Mouse (Mus musculus): ENCODE measurements around the gene Ninj2.

The Ninj2 gene

DNA sequence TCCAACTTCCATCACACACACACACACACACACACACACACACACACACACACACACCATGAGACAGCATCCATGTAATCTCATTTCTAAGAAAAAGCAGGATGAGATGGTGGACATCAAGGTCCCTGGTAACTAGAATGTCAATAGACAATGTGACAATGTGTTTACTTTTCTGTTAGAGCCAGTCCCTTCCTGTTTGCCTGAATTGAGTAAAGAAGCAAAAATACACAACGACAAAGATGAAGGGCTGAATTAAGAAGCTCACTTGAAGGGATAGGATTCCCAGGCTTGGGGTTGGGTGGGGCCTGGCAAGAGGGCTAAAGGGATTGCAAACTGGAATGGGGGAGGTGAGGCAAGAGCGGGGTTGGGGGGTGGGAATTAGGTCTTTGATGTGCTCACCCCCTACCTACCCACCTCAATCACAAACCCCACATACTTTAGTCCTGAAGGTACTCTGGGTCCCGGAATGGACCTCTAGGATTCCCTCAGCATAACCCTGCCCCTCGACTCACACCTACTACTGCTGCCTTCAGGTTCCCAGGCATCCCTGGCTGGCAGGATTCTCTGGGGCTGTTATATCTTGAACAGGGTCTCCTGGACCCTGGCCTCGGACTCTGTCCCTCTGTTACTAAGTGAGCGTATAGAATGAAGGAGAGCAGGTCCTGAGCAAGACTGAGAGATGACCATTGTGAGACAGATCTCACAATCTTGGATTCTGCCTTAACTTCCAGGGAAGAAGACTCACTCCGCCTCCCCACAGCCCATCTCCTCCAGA is 98.4 kb downstream of the Ninj2 start:
- in situ Hi-C loops (cut with MboI; ENCODE audit: low sequenced_read_pairs), result loop anchor here (25.0 kb wide), 1 partner anchor 154 kb away; the partner anchor contains the start of gene Wnk1

DNA sequence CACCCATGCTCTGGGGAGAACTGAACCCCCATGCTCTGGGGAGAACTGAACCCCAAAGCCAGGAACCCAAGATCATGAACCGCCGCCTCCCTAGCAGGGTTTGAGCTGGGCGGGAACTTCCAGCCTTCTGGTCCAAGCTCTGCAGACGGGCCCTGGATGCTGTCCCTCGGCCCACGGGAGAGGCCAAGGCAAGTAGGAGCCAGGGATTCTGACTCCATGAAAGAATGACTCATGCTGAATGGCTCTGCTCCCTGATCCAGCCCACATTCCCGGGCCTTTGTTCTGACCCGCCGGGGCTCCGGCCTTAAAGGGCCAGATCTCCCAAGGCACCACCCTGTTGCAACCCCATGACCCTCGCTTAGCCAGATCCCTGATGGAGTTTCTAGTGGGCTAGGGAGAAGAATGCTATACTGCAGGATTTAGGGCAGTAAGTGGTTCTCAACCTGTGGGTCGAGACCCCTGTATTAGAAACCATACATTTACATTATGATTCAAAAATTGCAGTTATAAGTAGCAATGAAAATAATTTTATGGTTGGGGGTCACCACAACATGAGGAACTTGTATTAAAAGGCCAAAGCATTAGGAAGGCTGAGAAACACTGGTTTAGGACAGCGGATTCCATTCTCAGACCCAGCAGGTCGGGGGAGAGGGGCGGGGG is 99.2 kb downstream of the Ninj2 start:
- in situ Hi-C loops (cut with MboI; ENCODE audit: low sequenced_read_pairs), result loop anchor here (25.0 kb wide), 1 partner anchor 155 kb away; the partner anchor contains the start of gene Wnk1

DNA sequence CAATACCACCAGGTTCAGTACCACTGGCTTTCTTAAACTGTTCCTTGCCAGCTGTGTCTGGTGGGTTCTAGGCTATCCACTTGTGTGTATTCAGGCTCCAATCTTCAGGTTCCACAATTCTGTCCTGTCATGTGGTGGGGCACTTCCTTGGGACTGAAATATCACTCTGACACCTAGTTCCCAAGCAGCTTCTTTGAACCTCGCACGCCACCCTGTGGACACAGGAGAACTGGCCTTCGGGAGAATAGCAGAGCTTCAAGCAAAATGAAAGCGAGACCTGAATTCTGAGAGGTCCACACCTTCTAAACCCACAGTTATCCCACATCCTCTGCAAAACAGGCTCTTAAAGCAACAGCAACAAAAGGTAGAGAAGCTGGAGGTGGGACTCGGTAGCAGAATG is 100.0 kb downstream of the Ninj2 start:
- in situ Hi-C loops (cut with MboI; ENCODE audit: low sequenced_read_pairs), result loop anchor here (25.0 kb wide), 1 partner anchor 156 kb away; the partner anchor contains the start of gene Wnk1

DNA sequence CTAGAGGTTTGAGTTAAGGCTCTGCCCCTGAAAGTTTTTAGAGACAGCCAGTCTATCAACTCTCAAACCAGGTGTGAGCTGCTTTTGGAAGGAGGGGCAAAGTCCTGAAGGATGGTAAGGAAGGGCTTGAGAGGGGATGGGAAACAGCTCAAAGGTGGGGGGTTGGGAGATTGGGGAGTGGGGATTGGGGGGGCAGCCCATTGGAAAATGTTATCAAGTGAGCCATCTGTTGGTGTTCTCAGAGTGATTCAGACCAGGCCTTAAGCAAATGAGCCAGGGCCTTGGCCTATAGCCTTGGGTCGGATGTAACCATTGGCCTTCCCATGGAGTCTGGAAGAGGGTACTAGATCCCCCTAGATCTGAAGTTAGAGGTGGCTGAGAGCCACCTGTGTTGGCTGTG is 100.6 kb downstream of the Ninj2 start:
- in situ Hi-C loops (cut with MboI; ENCODE audit: low sequenced_read_pairs), result loop anchor here (25.0 kb wide), 1 partner anchor 156 kb away; the partner anchor contains the start of gene Wnk1

DNA sequence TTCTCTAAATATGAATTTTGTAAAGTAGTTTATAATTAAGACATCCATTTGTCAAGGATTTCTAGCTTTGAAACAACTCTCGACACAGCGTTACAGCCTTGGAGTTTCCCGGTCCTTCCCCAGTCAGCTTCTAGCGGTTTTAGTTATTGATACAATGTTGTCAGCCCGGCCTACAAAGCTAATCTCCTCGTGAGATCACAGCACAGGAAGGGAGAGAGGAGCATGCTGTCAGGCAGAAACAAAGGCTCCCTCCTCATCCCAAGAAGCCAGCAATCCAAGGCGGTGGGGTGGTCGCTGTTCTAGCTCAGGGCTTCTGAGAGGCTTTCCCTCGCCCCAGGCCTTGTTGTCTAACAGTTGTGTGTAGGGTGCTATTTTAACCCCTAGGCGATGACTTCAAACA is 101.2 kb downstream of the Ninj2 start:
- in situ Hi-C loops (cut with MboI; ENCODE audit: low sequenced_read_pairs), result loop anchor here (25.0 kb wide), 1 partner anchor 157 kb away; the partner anchor contains the start of gene Wnk1

DNA sequence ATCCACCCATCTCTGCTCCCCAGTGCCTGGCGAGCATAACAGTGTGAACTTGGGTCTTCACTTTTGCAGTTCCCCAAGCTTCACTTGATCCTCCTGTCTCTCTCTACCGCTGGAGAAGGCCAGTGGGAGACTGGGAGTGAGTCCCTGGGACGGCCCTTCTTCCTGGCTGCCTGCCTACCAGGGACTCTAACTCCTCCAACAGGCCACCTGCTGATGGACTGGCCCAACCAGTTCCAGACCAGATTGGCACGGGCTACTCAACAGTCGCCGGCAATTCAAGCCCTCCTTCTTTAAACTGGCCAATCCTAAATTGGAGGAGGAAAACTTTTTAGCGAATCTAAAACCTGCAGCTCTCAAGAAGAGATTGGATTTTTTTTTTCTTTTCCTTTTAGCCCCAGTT is 101.8 kb downstream of the Ninj2 start:
- in situ Hi-C loops (cut with MboI; ENCODE audit: low sequenced_read_pairs), result loop anchor here (25.0 kb wide), 1 partner anchor 158 kb away; the partner anchor contains the start of gene Wnk1

DNA sequence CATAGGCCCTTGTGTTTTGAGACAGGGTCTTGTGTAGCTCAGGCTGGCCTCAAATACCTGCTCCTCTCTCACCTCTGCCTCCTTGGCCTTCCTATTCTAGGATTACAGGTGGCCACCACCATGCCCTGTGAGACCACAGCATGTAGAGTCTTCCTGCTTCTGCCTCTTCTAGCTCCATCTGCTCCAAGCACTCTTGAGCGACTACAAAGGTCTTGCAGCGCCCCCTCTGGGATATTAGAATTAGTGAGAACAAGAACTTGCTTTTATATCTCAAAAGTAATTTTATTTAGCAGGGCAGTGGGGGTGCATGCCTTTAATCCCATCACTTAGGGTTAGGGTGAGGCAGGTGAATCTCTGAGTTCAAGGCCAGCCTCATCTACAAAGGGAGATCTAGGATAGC is 103.7 kb downstream of the Ninj2 start:
- in situ Hi-C loops (cut with MboI; ENCODE audit: low sequenced_read_pairs), result loop anchor here (25.0 kb wide), 1 partner anchor 160 kb away; the partner anchor contains the start of gene Wnk1

DNA sequence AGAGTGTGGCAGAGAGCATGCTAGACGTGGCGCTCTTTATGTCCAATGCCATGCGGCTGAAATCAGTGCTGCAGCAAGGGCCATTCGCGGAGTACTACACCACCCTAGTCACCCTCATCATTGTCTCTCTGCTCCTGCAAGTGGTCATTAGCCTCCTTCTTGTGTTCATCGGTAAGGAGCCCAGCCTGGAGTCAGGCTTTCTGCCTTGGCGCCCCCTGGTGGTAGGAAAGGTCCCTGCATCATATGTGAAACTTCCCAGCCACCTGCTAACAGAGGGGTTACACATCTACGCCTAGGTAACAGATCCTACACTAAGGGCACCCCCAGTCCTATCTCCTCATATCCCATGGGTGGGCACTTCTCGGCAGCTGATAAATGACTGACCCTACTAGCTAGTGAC is 104.8 kb downstream of the Ninj2 start:
- in situ Hi-C loops (cut with MboI; ENCODE audit: low sequenced_read_pairs), result loop anchor here (25.0 kb wide), 1 partner anchor 161 kb away; the partner anchor contains the start of gene Wnk1

DNA sequence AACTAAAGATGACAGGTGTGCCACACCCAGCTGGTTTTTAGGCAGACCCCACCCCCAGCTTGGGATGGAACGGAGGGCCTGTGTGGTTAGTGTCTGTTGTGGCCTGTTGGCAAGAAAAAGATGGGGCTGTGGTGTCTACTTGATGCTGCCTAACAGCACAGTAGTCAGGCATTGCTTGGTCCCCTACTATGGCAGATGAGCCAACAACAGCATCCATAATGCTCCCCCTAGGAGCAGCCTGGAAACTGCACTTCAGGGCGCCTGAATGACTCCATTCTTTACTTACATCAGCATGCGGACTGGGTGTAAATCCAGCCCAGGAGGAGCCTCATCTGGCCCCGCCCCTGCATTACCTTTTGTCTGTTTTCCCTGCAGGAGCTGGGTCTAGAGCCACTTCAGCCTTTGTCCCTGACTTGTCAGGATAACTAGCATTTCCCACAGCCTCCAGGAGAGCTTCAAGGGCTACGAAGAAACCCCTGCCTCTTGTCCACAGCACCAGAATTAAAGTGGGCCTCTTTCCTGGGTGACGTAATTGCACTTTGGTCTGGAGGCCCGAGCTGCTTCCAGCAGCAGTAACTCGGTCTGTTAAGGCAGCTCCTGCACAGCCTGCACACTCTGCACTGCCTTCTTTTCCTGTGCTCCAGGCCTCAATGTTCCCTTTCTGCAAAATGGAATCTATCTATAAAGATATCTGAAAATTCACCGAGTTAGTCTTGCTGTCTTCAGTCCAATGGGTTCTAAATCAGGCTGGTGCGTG is 106.7 kb downstream of the Ninj2 start:
- in situ Hi-C loops (cut with MboI; ENCODE audit: low sequenced_read_pairs), result loop anchor here (25.0 kb wide), 3 partner anchors 163 to 713 kb away; partner anchors contain the start of genes Fbxl14 and Wnk1

DNA sequence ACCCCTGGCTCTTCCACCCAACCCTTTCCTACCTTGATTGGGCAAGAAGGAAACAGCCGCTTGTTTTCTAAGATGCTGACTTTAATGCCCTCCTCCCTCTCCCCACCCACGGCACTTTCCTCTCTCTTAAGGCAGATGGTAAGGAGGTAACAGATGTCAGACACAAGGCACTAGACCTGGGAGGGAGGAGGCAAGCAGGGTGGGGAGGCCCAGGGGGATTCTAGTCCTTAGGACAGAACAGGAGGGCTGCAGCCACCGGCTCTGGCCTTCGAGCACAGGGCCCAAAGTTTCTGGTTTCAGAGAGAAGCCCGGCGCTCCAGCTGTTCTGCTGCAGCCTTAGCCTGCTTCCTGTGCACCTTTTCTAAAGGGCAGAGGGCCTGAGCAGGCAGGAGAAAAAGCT is 108.8 kb downstream of the Ninj2 start:
- in situ Hi-C loops (cut with MboI; ENCODE audit: low sequenced_read_pairs), result loop anchor here (25.0 kb wide), 2 partner anchors 415 to 715 kb away; partner anchors contain the start of gene Fbxl14

DNA sequence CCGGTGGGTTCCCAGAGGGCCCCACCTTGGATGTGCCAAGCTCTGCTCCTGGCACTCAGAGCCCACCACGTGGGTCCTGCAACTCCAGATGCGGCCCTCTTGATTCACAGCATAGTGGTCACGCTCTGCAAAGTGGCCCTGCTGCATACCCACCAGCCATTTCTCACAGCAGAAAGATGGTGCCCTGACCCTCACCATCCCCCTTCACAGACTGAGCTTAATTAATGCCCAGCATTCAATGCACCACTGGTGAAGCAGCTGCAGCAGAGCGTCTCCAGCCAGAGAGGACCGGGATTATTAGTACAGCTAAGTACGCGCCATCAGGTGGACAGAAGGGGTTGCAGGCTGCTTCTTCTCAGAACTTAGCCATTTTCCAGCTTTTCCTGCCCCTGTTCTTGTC is 109.3 kb downstream of the Ninj2 start:
- in situ Hi-C loops (cut with MboI; ENCODE audit: low sequenced_read_pairs), result loop anchor here (25.0 kb wide), 2 partner anchors 415 to 715 kb away; partner anchors contain the start of gene Fbxl14

DNA sequence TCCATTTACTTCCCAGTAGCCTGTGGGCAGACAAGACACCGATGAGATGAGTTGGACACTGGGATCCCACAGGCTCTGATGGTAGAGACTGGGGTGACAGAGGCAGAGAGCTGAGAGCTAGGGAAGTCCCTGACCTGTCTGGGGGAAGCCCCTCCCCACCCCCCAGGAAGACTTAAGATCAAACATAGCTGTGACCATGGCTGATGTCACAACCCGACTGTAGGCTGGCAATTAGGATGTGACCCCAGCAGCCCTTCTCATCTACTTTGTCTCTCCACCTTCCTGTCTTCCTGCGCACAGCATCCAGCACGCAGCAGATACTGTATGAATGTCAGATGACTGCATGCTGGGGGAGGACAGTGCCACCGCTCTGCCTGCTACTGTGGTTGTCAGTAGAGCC is 113.4 kb downstream of the Ninj2 start:
- in situ Hi-C loops (cut with MboI; ENCODE audit: low sequenced_read_pairs), result loop anchor here (25.0 kb wide), 2 partner anchors 419 to 719 kb away; partner anchors contain the start of gene Fbxl14

DNA sequence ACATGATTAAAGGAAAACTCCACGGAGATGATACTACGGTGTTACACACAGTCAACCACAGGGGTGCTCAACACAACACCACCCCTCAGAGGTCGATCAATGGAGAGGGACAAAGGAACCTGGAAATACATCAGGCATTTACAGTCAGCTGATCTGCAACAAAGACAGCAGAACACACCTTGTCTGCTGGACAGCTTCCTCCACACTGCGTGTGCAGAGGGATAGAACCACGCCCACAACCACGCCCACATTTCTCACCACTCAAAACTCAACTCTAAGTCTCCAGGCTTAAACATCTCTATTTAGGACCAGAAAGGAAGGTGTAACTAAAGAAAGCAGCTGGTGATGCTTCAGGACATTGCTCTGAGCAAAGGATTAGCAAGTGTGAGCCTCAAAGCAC is 118.4 kb downstream of the Ninj2 start:
- in situ Hi-C loops (cut with MboI; ENCODE audit: low sequenced_read_pairs), result loop anchor here (25.0 kb wide), 2 partner anchors 424 to 724 kb away; partner anchors contain the start of gene Fbxl14

DNA sequence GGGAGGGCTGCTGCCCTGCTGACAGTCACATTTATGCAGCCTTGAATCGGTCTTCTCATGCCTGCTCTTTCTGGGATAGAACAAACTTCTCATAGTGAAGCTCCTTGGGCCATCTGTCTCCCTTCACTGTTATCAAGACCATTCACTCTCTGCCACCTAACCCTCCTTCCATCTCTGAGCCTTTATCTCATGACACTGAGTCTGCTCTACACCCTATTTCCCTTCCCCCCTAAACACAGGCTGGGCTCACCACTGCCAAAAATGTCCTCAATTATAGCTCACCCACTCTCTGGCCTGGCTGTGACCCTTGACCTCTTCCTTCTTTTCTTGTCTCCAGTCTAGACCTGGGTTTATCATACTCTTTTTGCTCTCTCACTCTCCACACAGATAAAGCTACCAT is 123.6 kb downstream of the Ninj2 start:
- in situ Hi-C loops (cut with MboI; ENCODE audit: low sequenced_read_pairs), result loop anchor here (25.0 kb wide), 2 partner anchors 429 to 729 kb away; partner anchors contain the start of gene Fbxl14

DNA sequence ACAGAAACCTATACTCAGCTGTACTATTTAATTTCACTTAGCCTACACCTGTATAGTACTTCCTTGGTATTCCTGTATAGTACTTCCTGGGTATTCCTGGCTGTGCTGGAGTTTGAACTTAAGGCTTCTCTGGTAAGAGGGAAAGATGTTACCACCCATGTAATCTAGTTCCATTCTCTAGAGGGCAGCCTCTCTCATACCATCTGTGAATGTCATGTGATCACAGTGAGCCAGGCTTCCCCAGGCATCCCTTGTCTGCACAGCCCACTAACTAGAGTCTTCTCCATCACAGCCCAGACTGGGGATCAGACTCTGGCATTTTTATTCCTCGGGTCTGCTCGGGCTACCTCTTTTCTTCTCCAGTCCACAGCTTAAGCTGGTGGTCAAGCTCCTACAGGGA is 126.1 kb downstream of the Ninj2 start:
- in situ Hi-C loops (cut with MboI; ENCODE audit: low sequenced_read_pairs), result loop anchor here (25.0 kb wide), 2 partner anchors 432 to 732 kb away; partner anchors contain the start of gene Fbxl14

DNA sequence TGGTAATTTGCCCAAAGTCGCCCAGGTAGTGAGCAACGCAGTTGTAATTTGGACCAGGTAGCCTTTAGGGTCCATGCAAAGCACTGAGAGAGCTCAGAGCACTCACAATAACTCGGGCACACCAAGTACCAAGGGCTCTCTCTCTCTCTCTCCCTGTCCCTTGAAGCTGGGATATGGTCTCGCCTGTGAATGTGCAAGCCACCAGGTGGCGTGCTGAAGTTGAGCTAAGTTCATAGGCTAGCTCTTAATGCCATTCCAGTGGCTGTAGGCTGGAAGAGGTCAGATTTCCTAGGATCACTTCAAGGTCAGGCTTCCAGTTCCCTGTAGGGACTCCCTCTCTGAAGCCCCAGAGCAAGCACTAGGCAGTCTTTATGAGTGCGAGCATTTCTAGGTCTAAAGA is 129.5 kb downstream of the Ninj2 start:
- in situ Hi-C loops (cut with MboI; ENCODE audit: low sequenced_read_pairs), result loop anchor here (25.0 kb wide), 2 partner anchors 435 to 735 kb away; partner anchors contain the start of gene Fbxl14

DNA sequence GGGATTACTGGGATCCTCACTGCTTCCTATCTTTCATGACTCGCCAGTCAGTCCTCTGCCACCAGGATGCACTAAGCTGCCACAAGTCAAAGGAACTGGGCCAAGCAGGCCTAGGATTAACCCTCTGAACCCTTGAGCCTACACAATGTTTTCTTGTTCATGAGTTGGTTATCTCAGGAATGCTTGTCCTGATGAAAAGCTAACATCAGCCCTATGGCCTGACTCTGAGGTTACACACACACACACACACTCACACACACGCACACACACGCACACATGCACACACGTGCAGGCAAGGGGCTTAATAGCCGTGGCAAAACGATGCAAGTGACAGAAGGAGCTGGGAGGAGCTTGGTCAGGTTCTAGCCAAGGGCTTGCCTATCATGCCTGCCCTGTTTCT is 132.2 kb downstream of the Ninj2 start:
- in situ Hi-C loops (cut with MboI; ENCODE audit: low sequenced_read_pairs), result no loop called here

DNA sequence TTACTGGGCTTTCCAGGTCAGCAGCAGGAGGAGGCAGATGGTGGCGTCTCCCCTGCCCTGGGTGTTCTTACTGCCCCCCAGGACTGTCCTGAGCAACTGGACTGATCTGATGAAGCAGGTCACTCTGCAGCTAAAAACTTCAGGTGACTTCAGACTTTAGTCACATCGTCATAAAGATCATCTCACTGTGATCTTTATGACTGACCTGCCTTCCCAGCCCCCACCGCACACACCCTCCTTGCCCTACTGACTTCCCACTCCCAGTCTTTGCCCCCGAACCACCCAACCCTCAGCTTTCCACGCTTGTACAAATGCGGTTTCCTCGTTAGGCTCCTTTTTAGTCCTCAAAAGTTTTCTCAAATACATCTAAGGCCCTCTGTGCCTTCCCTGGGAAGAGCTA is 133.9 kb downstream of the Ninj2 start:
- in situ Hi-C loops (cut with MboI; ENCODE audit: low sequenced_read_pairs), result no loop called here

DNA sequence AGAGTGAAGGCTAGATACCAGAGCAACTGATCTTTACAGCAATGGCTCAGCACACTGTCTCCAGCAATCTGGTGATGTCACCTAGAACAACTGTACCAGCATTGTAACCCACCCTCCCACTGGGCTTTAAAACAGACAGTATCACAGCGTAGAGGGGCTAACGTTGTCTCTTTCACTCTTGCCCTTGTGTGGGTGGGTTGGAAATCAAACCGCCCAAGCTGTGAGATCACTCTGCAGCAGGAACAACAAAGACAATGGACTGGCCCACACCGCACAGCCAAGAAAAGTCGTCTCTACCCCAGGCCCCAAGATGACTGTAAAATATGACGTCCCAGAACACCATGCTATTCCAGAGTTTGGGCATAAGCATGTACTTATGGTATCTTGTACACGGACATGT is 136.7 kb downstream of the Ninj2 start:
- in situ Hi-C loops (cut with MboI; ENCODE audit: low sequenced_read_pairs), result no loop called here

DNA sequence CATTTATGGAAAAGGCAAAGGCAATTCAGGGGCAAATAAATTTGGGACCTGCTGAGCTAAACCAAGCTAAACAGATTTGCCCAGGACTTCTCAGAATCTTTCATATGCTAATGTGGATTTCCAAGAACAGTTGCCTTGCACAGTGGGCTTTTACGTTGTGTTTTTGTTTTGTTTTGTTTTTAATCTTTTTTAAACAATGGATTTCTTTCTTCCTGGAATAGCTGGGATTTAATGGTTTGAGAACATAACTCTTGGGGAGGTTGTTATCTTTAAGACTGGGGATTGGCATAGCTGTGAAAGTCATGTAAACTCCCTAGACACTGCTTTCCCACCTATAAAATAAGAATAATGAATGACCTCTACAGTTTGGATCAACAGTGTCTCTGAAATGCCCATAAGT is 137.3 kb downstream of the Ninj2 start:
- in situ Hi-C loops (cut with MboI; ENCODE audit: low sequenced_read_pairs), result no loop called here

Data from CH12F3 (cell line).